Mouse (Mus musculus) 416B (cell line): ENCODE results near the gene Dab2ip.

Experiments
- DNase-seq: peaks from one replicate; pipeline ENCODE4 v3.0.0; 2011; ENCODE audit warnings: low read depth

Dab2ip gene

GRCm38 (mm10) chr2:35623104-35623377, 65.0 kb downstream of the Dab2ip start:
- no peak for DNase-seq

DNA sequence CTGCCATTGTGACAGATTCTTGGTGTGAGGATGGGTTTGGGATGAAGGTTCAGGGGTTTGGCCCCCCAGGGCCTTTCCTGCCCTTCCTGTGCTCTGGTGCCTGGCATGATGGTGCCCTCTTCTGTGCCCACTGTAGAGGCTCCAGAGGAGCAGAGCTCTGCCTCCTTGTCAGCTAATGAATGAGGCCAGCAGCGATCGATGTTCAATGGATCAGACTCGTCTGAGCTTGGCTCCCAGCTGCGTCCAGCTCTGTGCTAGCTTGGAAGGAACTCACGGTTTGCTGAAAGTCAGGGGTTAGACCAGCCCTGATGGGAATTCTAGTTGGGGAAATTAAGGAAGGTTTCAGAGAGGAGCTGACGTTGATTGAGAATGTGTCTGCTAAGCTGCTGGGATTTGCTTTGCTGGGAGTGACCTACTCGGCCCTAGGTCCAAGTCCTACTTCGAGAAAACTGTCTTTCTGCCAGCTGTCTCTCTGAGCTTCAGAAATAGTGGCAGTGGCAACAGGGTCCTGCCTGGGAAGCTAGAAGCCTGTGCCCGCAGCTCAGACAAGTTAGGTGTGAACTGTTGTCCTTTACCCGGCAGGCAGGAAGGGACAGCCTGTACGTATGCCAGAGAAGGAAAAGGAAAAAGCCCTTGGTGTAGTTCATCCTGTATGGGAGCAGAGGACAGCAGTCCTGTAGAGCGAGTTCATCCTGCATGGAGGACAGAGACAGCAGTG, 65.5 kb downstream of the Dab2ip start:
- DNase-seq, result no peak

DNA sequence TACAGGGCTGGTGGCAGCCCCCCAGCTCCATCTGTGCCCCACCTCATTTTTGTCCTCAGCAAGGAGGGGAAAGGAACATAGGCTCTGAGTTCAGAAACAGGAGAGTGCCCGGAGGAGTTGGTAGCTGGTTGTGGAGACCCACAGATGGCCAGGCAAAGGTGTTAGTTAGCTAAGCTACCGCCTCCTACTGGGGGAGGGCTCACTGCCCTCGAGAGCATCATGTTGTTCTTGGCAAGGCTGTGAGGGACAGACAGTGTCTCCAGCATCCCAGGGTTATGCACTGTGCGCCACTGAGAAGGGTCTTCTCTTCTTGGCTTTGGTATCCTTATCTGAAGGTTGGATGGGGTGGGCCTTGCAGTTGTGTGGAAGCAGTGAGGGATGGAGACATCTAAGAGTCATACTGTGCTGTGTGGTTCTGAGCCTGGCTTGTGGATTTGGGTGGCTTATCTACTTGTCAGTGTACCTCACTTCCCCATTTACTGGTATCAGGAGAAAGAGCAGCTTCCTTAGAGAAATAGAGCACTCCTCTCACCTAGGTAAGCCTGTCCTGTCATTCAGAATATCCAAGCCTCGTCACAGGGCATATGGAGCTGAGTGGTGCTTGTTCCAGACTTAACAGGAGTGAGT, 66.4 kb downstream of the Dab2ip start:
- no peak for DNase-seq

DNA sequence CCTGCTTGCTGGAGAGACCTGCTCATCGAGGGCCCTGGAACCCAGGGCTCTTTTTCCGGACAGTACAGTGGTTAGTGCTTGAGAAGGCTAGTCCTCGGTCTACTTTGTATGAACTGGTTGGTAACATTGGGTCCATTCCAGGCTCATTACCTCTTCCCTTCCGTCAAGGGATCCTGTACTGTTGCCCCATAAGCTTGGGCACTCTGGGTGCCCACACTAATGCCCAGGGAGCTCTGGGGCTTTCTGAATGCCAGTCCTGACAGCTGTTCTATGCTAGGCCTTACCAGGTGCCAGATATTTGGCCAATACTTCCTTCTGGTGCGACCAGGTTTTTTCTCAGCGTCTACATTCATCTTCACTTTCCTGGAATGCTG, 66.9 kb downstream of the Dab2ip start:
- DNase-seq, result no peak

DNA sequence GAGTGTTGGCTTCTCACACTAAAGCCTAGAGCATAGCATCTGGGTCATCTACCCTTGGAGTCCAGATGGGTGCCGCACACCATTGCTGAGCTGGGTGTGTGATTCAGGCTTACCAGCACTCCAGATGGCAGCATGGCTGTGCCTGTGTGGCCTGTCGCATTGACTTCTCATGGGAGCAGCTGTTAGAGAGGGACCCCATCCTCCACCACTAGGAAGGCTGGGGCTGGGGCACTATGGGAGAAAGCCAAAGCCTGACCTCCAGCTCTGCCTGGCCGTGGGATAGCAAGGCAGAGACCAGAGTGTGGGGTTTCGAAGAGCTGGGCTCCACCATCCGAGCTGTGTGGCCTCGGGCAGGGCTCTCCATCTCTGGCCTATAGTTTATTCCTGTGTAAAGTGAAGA, 67.5 kb downstream of the Dab2ip start:
- DNase-seq, result no peak

DNA sequence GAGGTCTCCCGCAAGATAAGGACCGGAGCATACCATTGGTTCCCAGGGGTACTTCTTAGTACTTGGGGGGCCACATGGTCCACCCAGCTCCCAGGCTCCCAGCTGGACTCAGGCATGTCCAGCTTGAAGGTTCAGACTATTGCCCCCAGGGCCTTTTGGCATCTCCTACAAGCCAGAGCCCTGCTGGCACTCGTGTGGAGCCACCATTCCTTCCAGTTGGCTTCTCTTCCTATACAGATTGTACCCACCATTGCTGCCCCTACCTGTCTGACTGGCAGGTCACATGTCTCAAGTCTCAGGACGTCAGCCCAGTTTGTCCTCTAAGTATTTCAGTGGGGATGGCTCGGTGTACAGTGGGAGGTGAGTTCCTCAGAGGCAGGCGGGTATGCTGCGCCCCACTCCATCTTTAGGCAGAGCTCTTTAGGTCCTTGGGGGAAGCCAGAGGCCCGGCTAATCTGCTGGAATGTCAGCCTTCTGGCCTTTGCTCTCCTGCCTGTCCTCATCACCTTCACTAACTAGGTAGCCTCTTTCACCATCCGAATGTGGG, 68.2 kb downstream of the Dab2ip start:
- no peak for DNase-seq

- DNase-seq, result no peak
These were observed 69.3 kb downstream of the Dab2ip start for GRCm38 (mm10) chr2:35627298-35627898.

- DNase-seq, result no peak
These were observed 70.0 kb downstream of the Dab2ip start for GRCm38 (mm10) chr2:35628052-35628451.

- DNase-seq, result no peak
These were observed 70.6 kb downstream of the Dab2ip start for GRCm38 (mm10) chr2:35628656-35629055.

DNA sequence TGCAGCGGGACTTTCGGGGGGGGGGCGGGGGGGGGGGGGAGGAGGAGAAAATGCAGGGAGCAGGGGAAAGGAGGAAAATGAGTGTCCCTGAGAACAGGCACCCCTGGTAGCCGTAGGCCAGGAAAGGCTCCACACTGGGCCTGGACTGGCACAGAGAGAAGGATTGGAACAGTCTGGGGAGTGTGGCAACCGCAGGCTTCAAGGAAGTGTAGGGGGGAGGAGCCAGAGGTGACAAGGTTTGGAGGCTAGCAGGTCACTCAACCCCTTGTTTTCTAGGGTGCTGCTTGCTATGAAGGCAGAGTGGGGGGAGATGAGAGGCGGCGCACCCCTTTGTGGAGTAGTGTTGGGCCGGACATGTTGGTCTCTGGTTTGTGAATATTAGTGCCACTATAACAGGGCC, 71.1 kb downstream of the Dab2ip start:
- no peak for DNase-seq

DNA sequence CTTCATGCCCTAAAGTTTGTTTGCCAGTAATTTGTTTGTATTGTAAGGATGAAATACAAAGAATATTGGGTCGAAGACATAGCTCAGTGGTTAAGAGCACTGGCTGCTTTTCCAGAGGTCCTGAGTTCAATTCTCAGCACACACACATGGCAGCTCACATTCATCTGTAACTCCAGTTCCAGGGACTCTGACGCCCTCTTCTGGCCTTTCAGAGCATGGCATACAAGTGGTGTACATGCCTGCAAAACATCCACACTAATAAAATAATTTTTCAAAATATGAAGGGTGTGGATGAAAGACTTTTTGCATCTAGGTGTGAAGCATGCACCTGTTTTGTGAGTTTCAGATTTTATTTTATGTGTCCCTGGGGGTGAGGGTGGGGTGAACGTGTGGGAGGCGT, 75.3 kb downstream of the Dab2ip start:
- DNase-seq, result no peak

DNA sequence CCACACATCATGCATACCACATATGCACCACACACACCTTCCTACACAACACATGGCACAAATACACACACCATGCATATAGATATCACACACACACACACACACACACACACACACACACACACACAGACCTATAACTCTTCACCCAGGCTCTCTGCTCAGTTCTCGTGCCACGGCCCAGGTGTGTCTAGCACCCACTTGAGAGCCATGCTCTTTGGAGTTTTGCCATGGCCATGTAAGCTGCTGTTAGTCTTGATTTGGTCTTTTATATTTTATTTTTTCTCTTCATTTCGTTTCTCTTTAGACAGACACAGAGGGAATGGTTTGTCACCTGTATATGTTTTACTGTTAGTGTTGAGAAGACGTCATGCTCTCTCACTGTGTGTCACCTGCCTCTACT, 76.9 kb downstream of the Dab2ip start:
- DNase-seq, result no peak

DNA sequence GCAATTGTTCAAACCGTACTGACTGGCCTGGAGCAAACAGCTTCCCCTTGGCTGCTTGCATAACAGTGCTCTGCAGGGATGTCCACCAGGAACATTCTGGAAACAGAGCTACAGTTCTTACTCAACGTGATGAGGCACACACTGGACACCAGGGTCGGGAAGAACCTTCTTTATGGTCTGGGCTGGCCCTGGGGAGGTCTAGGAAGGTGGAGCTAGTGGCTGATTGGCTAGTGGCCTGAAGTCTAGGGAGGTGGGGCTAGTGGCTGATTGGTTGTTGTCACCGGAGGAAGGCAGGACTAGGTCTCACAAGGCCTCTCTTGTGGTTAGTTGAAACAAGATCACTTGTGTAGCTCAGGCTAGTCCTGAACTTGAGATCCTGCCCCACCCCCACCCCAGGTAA, 77.5 kb downstream of the Dab2ip start:
- DNase-seq, result peak; percentile 55

DNA sequence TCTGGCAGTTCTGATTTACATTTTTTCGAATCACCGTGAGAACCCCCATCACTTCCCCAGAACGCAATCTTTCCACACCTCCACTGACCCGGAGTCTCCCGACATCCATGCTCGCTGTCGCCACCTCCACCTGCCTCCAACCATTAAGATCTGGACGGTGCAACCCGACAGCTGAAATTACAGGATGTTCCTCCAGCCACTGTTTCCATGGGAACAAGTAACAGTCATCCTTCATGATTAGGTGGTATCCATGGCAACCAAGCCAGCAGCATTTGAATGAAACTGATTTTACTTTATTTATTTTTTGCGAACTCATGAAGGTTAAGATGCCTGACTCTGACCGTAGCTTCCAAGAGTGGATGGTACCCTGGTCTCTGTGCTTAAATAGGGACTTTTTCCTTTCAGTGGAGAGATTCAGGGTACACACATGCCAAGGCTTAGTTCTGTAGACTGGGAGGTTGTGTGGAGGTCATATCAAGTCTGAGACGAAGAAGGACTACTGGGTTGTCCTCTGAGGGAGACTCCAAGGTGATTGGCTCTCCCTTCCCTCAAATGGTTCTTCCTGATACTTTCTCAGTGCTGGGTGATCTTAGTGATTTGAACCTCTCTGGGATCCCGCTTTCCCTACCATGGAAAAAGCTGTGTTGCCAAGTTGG, 79.9 kb downstream of the Dab2ip start:
- DNase-seq, result no peak

DNA sequence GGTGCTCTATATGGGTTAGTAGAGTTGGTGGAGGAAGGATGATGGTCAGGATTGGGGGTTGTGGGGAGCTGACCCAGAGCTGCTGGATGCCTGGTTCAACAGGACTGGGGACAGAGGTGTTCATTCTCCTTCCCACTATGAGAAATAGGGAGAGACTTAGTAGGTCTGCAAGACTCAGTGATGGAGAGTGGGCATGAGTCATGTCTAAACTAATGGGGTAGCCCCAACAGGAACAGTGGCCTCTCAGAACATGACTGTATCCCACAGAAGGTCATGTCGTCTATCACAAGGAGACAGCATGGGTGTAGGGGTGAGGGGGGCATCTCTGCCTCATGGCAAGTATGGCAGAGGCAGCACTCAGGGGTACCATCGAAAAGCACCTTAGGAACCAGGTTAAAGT, 81.7 kb downstream of the Dab2ip start:
- no peak for DNase-seq

DNA sequence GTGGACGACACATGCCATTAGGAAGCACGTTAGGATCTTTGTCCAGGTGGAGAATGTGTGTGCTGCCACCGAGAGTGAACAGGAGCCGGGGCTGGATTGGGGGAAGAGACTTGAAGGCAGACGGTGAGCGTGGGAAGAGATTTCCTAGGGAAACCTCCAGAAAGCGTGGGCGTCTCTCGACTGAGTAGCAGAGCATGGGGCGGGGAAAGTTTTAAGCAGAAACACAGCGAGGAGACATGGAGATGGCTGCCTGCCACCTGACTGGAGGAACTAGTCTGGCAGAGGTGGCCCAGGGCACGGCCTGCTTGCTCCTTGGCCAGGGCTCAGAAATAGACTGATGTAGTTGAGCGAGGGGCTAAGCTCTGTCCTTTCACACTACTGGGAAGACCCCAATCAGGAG, 82.5 kb downstream of the Dab2ip start:
- no peak for DNase-seq

GRCm38 (mm10) chr2:35642224-35642623, 84.2 kb downstream of the Dab2ip start:
- no peak for DNase-seq

- DNase-seq, result no peak
These were observed 88.5 kb downstream of the Dab2ip start for GRCm38 (mm10) chr2:35646553-35646952.

- peak; percentile 79 for DNase-seq
These were observed 91.6 kb downstream of the Dab2ip start for GRCm38 (mm10) chr2:35649708-35650107.

GRCm38 (mm10) chr2:35651297-35651731, 93.2 kb downstream of the Dab2ip start:
- DNase-seq, result peak; percentile 24

DNA sequence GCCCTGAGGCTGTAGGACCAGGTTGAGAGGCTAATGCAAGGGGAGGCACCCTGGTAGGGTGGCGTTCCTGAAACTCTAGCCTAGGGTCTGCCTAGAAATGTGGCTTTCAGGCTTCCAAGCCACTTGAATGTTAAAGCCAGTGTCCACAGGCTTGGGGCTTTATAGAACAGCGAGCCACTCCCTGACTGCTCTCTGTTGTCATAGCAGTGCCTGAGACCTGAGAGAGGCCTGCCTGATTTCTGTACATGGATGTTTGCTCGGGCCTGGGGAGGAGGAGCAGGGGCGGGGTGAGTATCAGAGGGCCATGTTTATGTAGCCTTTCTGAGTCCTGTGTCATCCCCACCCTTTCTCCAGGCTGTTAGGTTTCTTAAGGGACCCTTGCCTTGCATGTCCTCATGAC, 94.9 kb downstream of the Dab2ip start:
- no peak for DNase-seq

- DNase-seq, result no peak
These were observed 96.7 kb downstream of the Dab2ip start for GRCm38 (mm10) chr2:35654795-35655194.

DNA sequence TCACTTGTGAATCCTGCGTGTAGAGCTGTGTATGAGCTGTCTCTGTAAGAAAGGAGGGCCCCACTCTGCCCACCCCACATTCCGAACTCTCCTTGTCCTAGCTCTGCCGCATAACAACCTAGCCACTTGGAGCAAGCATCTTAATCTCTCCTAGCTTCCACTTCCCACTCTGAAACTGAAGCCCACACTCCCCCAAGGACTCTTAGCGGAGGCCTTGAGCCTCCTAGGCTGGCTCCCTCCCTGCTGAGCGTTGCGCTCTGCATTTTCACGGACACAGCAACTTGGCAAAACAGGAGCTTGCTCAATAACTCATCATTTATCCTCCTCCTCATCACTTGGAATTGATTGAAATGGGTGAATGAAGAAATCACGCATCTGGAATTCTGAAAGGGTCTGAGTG, 97.9 kb downstream of the Dab2ip start:
- no peak for DNase-seq
